Mouse (Mus musculus) thymus, adult 2 months (tissue): ENCODE measurements around the gene Dgkh. TPM values are rescaled to one million over a fixed set of nuclear protein-coding genes. Genes with fewer than 3 reads are reported as not detected.

Source experiments
- DNase-seq: peaks from one replicate; pipeline ENCODE4 v3.0.0; 2021
- H3K27ac ChIP-seq: fragments of 200-500 bp; 2 replicates; pipeline ENCODE4 v1.5.1; 2012; ENCODE audit warnings: low read length, control low read depth; ENCODE audit not compliant: control insufficient read depth, insufficient read depth
- H3K27me3 ChIP-seq: fragments of 200-500 bp; 2 replicates; pipeline ENCODE4 v1.6.1; 2012; ENCODE audit warnings: mild to moderate bottlenecking, low read length, moderate library complexity, mixed read lengths; ENCODE audit not compliant: control insufficient read depth, insufficient read depth
- H3K36me3 ChIP-seq: fragments of 200-500 bp; 2 replicates; pipeline ENCODE4 v1.6.1; 2012; ENCODE audit warnings: mild to moderate bottlenecking, low read length, moderate library complexity; ENCODE audit not compliant: control insufficient read depth, insufficient read depth
- H3K4me1 ChIP-seq: fragments of 200-500 bp; replicated peaks from 2 replicates; pipeline ENCODE4 v1.6.1; 2012; ENCODE audit warnings: low read length; ENCODE audit not compliant: control insufficient read depth, insufficient read depth
- H3K4me3 ChIP-seq: fragments of 200-500 bp; 2 replicates; pipeline ENCODE4 v1.5.1; 2012; ENCODE audit warnings: mild to moderate bottlenecking, low read length, control low read depth, moderate library complexity; ENCODE audit not compliant: control insufficient read depth, insufficient read depth
- CTCF ChIP-seq: fragments of 200-500 bp; IDR thresholded peaks from 2 replicates; pipeline ENCODE4 v1.5.1; 2012; ENCODE audit warnings: mild to moderate bottlenecking, control low read depth, low read length, moderate library complexity, borderline replicate concordance; ENCODE audit not compliant: control insufficient read depth, poor library complexity, insufficient read depth; ENCODE audit errors: extremely low read depth
- POLR2A ChIP-seq: fragments of 200-500 bp; IDR thresholded peaks from 2 replicates; pipeline ENCODE4 v1.6.1; 2012; ENCODE audit warnings: mild to moderate bottlenecking, low read length, control low read depth, moderate library complexity; ENCODE audit not compliant: control insufficient read depth, poor library complexity, insufficient read depth; ENCODE audit errors: extremely low read depth
- WGBS: fragments of 180-500 bp; shearing (Covaris S2); methylation state at CpG from one replicate; pipeline ENCODE4 v1.1.7; 2018; 5-methylcytosine and 5-hydroxymethylcytosine counted together
- polyA plus RNA-seq: library from polyadenylated mRNA; depleted of rRNA; stranded (reverse); fragments of >200 nt; gene quantifications from 2 replicates; pipeline ENCODE4 v1.2.3, GENCODE M21; 2012

Dgkh gene
- polyA plus RNA-seq, 1 experiment: 0.84 TPM

- H3K4me3 ChIP-seq: no peak overlapping the region
- 97% methylated on average over 4 of the region's 4 CpGs for WGBS
- H3K4me1 ChIP-seq: no peaks in the 10 kb centered on the region
- TF ChIP-seq CTCF (no peak), POLR2A (no peak)
- DNase-seq: no peak
- H3K27ac ChIP-seq: no peak overlapping the region
- H3K27me3 ChIP-seq: no peaks in the 10 kb centered on the region
- H3K36me3 ChIP-seq: no peaks in the 10 kb centered on the region
Measured at GRCm38 (mm10) chr14:78703989-78704388, 28.6 kb downstream of the Dgkh start.

- Histone ChIP-seq H3K27me3 (no peaks in the 10 kb centered on the region), H3K36me3 (no peaks in the 10 kb centered on the region), H3K27ac (no peak overlapping the region), H3K4me3 (no peak overlapping the region), H3K4me1 (no peaks in the 10 kb centered on the region)
- DNase-seq: no peak
- TF ChIP-seq CTCF (no peak), POLR2A (no peak)
- 87% methylated on average over 6 of the region's 6 CpGs for WGBS
Measured at GRCm38 (mm10) chr14:78703361-78703760, 29.2 kb downstream of the Dgkh start.

- H3K36me3 ChIP-seq: no peaks in the 10 kb centered on the region
- no peak for DNase-seq
- H3K4me1 ChIP-seq: no peaks in the 10 kb centered on the region
- WGBS: 94% methylated on average over 4 of the region's 4 CpGs
- H3K27ac ChIP-seq: no peak overlapping the region
- TF ChIP-seq CTCF (no peak), POLR2A (no peak)
- no peak overlapping the region for H3K4me3 ChIP-seq
- no peaks in the 10 kb centered on the region for H3K27me3 ChIP-seq
Measured at GRCm38 (mm10) chr14:78702048-78702447, 30.5 kb downstream of the Dgkh start.

- Histone ChIP-seq H3K36me3 (no peaks in the 10 kb centered on the region), H3K4me3 (no peak overlapping the region), H3K27me3 (no peaks in the 10 kb centered on the region), H3K27ac (no peak overlapping the region), H3K4me1 (no peaks in the 10 kb centered on the region)
- DNase-seq: no peak
- TF ChIP-seq POLR2A: no peak
- no peak for TF ChIP-seq CTCF
- WGBS: 91% methylated on average over 8 of the region's 8 CpGs
Measured at GRCm38 (mm10) chr14:78701501-78701900, 31.1 kb downstream of the Dgkh start.

- Histone ChIP-seq H3K4me3 (no peak overlapping the region), H3K27me3 (no peaks in the 10 kb centered on the region), H3K4me1 (no peaks in the 10 kb centered on the region), H3K27ac (no peak overlapping the region), H3K36me3 (no peaks in the 10 kb centered on the region)
- WGBS: 91% methylated on average over 9 of the region's 9 CpGs
- no peak for DNase-seq
- TF ChIP-seq CTCF: no peak
- no peak for TF ChIP-seq POLR2A
Measured at GRCm38 (mm10) chr14:78701087-78701486, 31.5 kb downstream of the Dgkh start.

GRCm38 (mm10) chr14:78699634-78700033 is 32.9 kb downstream of the Dgkh start:
- TF ChIP-seq CTCF (no peak), POLR2A (no peak)
- DNase-seq: no peak

GRCm38 (mm10) chr14:78699196-78699595 is 33.4 kb downstream of the Dgkh start:
- Histone ChIP-seq H3K4me1 (no peaks in the 10 kb centered on the region), H3K4me3 (no peak overlapping the region), H3K27me3 (no peaks in the 10 kb centered on the region), H3K36me3 (no peaks in the 10 kb centered on the region), H3K27ac (no peak overlapping the region)
- no peak for TF ChIP-seq POLR2A
- no peak for TF ChIP-seq CTCF
- no peak for DNase-seq
- WGBS: 66% methylated on average over 5 of the region's 5 CpGs

More at GRCm38 (mm10) chr14:78699634-78700033, 32.9 kb downstream of the Dgkh start:
- Histone ChIP-seq H3K27me3 (no peaks in the 10 kb centered on the region), H3K36me3 (no peaks in the 10 kb centered on the region), H3K4me1 (no peaks in the 10 kb centered on the region), H3K27ac (no peak overlapping the region), H3K4me3 (no peak overlapping the region)
- WGBS: 92% methylated on average over 3 of the region's 3 CpGs
